Mouse (Mus musculus): ENCODE measurements at regions not wholly inside any gene's neighbourhood (a gene's known extent, or its start where the extent isn't known, plus 50 kb on each side); places are given as distances from the start of the nearest gene placed in this dataset.

GRCm38 (mm10) chr13:37477342-37477741, 132.3 kb downstream of the Ly86 start:
- TF ChIP-seq CTCF (IDR thresholded peaks at IDR 0.05; ENCODE audit: low read depth) (no peak), EP300 (optimal IDR thresholded peaks at IDR 0.05) (no peak)

Measured in stomach, postnatal 0 days (tissue).